Mouse (Mus musculus) left cerebral cortex, adult 2 months (tissue): ENCODE data around the gene Pgm5. TPM values are rescaled to one million over a fixed set of nuclear protein-coding genes. Genes with fewer than 3 reads are reported as not detected.

Experiments used
- DNase-seq, 2 experiments: peaks; one replicate each; pipeline ENCODE4 v3.0.0; 2021 to 2022; ENCODE audit warnings: low spot score in 2 of 2, mixed read lengths in 1 of 2; ENCODE audit errors: extremely low spot score in 1 of 2
- H3K27ac ChIP-seq: fragments of 200-600 bp; 2 replicates; pipeline ENCODE4 v1.8.1; 2022
- H3K4me3 ChIP-seq: fragments of 200-600 bp; 2 replicates; pipeline ENCODE4 v1.8.1; 2022
- CTCF ChIP-seq: fragments of 200-600 bp; IDR thresholded peaks from 2 replicates; pipeline ENCODE4 v1.8.1; 2022; ENCODE audit warnings: antibody characterized with exemption, mild to moderate bottlenecking, moderate library complexity
- intact Hi-C: fragments of 180-260 bp; cut with DNase I; formaldehyde crosslinking; loops from one replicate; pipeline ENCODE4 v1.15.1; 2025
- total RNA-seq, 2 experiments: library from RNA; stranded (reverse); gene quantifications; 2 replicates each; pipeline ENCODE4 v1.2.3; 2021

Pgm5 gene
- total RNA-seq, 2 experiments from 2014 or later: 6.2 to 6.3 TPM

GRCm38 (mm10) chr19:24753617-24754439 lies 107.8 kb downstream of the Pgm5 start:
- no peak for DNase-seq
- Histone ChIP-seq H3K4me3 (no peak overlapping the region), H3K27ac (no peak overlapping the region)
- intact Hi-C loops: no loop called here
- no peak for TF ChIP-seq CTCF

- H3K27ac ChIP-seq: no peak overlapping the region
- no peak for TF ChIP-seq CTCF
- intact Hi-C loops: no loop called here
- H3K4me3 ChIP-seq: no peak overlapping the region
- no peak for DNase-seq
These were observed 108.6 kb downstream of the Pgm5 start for GRCm38 (mm10) chr19:24752873-24753538.

GRCm38 (mm10) chr19:24746266-24746875 lies 115.3 kb downstream of the Pgm5 start:
- no peak for TF ChIP-seq CTCF
- DNase-seq: no peak
- intact Hi-C loops: no loop called here

GRCm38 (mm10) chr19:24742606-24743005 lies 119.0 kb downstream of the Pgm5 start:
- Histone ChIP-seq H3K27ac (no peak overlapping the region), H3K4me3 (no peak overlapping the region)
- no peak for TF ChIP-seq CTCF
- no peak for DNase-seq
- intact Hi-C loops: no loop called here

More at GRCm38 (mm10) chr19:24746266-24746875, 115.3 kb downstream of the Pgm5 start:
- no peak overlapping the region for H3K4me3 ChIP-seq
- H3K27ac ChIP-seq: no peak overlapping the region

- no peak for DNase-seq
- Histone ChIP-seq H3K27ac (no peak overlapping the region), H3K4me3 (no peak overlapping the region)
- intact Hi-C loops: no loop called here
- TF ChIP-seq CTCF: no peak
These were observed 122.9 kb downstream of the Pgm5 start for GRCm38 (mm10) chr19:24738786-24739185.

GRCm38 (mm10) chr19:24738026-24738425 lies 123.6 kb downstream of the Pgm5 start:
- no peak overlapping the region for H3K4me3 ChIP-seq
- H3K27ac ChIP-seq: no peak overlapping the region
- no peak for DNase-seq
- TF ChIP-seq CTCF: no peak
- intact Hi-C loops: no loop called here

GRCm38 (mm10) chr19:24735484-24736128 lies 126.0 kb downstream of the Pgm5 start:
- no peak; the same call in 1 of the 2 replicates for TF ChIP-seq CTCF
- intact Hi-C loops: no loop called here
- H3K27ac ChIP-seq: no peak overlapping the region

GRCm38 (mm10) chr19:24730661-24731060 lies 131.0 kb downstream of the Pgm5 start:
- DNase-seq: peak in 1 of 2 experiments; percentile 22
- intact Hi-C loops: no loop called here

More at GRCm38 (mm10) chr19:24735484-24736128, 126.0 kb downstream of the Pgm5 start:
- no peak for DNase-seq
- no peak overlapping the region for H3K4me3 ChIP-seq

GRCm38 (mm10) chr19:24724362-24724761 lies 137.3 kb downstream of the Pgm5 start:
- no peak for DNase-seq
- intact Hi-C loops: no loop called here
- TF ChIP-seq CTCF: no peak
- Histone ChIP-seq H3K4me3 (no peak overlapping the region), H3K27ac (no peak overlapping the region)

More at GRCm38 (mm10) chr19:24730661-24731060, 131.0 kb downstream of the Pgm5 start:
- H3K4me3 ChIP-seq: no peak overlapping the region
- no peak overlapping the region for H3K27ac ChIP-seq
- no peak for TF ChIP-seq CTCF

- no peak overlapping the region for H3K4me3 ChIP-seq
- no peak overlapping the region for H3K27ac ChIP-seq
- DNase-seq: no peak
- intact Hi-C loops: no loop called here
- no peak for TF ChIP-seq CTCF
These were observed 141.2 kb downstream of the Pgm5 start for GRCm38 (mm10) chr19:24720448-24720847.

- TF ChIP-seq CTCF: no peak
- Histone ChIP-seq H3K27ac (no peak overlapping the region), H3K4me3 (no peak overlapping the region)
- intact Hi-C loops: no loop called here
- no peak for DNase-seq
These were observed 142.2 kb downstream of the Pgm5 start for GRCm38 (mm10) chr19:24719504-24719903.

GRCm38 (mm10) chr19:24718021-24718420 lies 143.6 kb downstream of the Pgm5 start:
- Histone ChIP-seq H3K4me3 (no peak overlapping the region), H3K27ac (no peak overlapping the region)
- no peak for TF ChIP-seq CTCF
- no peak for DNase-seq
- intact Hi-C loops: no loop called here
